Mouse (Mus musculus): ENCODE results near the gene Slc12a9.

The Slc12a9 gene

GRCm38 (mm10) chr5:137333512-137334174, at the start of gene Slc12a9:
TSS of gene Slc12a9 (minus strand) at chr5:137333597.
- peak; percentile 94 to 98 for DNase-seq

- peak; percentile 67 to 79 for DNase-seq
Measured at GRCm38 (mm10) chr5:137381152-137381551, 47.8 kb upstream of the Slc12a9 start.

- DNase-seq, result no peak
Measured at GRCm38 (mm10) chr5:137377603-137378002, 44.2 kb upstream of the Slc12a9 start.

- DNase-seq, result no peak
Measured at GRCm38 (mm10) chr5:137377176-137377575, 43.8 kb upstream of the Slc12a9 start.

GRCm38 (mm10) chr5:137376722-137377121, 43.3 kb upstream of the Slc12a9 start:
- DNase-seq, result no peak

- peak; percentile 59 to 61 for DNase-seq
Measured at GRCm38 (mm10) chr5:137376198-137376597, 42.8 kb upstream of the Slc12a9 start.

- peak; percentile 67 to 74 for DNase-seq
Measured at GRCm38 (mm10) chr5:137375627-137376026, 42.2 kb upstream of the Slc12a9 start.

GRCm38 (mm10) chr5:137374521-137375080, 41.2 kb upstream of the Slc12a9 start:
- DNase-seq, result no peak

- no peak for DNase-seq
Measured at GRCm38 (mm10) chr5:137373371-137373950, 40.1 kb upstream of the Slc12a9 start.

- no peak for DNase-seq
Measured at GRCm38 (mm10) chr5:137369665-137370064, 36.3 kb upstream of the Slc12a9 start.

GRCm38 (mm10) chr5:137358382-137358781, 25.0 kb upstream of the Slc12a9 start:
- no peak for DNase-seq

- no peak for DNase-seq
Measured at GRCm38 (mm10) chr5:137354091-137354490, 20.7 kb upstream of the Slc12a9 start.

- peak; percentile 75 to 77 for DNase-seq
Measured at GRCm38 (mm10) chr5:137352011-137352975, 18.9 kb upstream of the Slc12a9 start.

- no peak for DNase-seq
Measured at GRCm38 (mm10) chr5:137351394-137351793, 18.0 kb upstream of the Slc12a9 start.

GRCm38 (mm10) chr5:137351058-137351380, 17.6 kb upstream of the Slc12a9 start:
- DNase-seq, result no peak

GRCm38 (mm10) chr5:137350205-137351057, 17.0 kb upstream of the Slc12a9 start:
- no peak for DNase-seq

- peak; percentile 97 to 98 for DNase-seq
Measured at GRCm38 (mm10) chr5:137349384-137350204, 16.2 kb upstream of the Slc12a9 start, which contains the start of gene Ephb4. TSS of gene Ephb4 (plus strand) at chr5:137350109.

- DNase-seq, result peak; percentile 83 to 89
Measured at GRCm38 (mm10) chr5:137348482-137349383, 15.3 kb upstream of the Slc12a9 start.

- peak; percentile 25 to 49 for DNase-seq
Measured at GRCm38 (mm10) chr5:137347856-137348255, 14.5 kb upstream of the Slc12a9 start.

GRCm38 (mm10) chr5:137346983-137347382, 13.6 kb upstream of the Slc12a9 start:
- no peak for DNase-seq

Data from kidney, adult 8-10 months (tissue).